Mouse (Mus musculus) cerebellum, adult 2 months (tissue): ENCODE measurements at regions not wholly inside any gene's neighbourhood (a gene's known extent, or its start where the extent isn't known, plus 50 kb on each side); places are given as distances from the start of the nearest gene placed in this dataset.

ENCODE experiments used
- DNase-seq, 2 experiments: peaks; one replicate each; pipeline ENCODE4 v3.0.0; 2021
- H3K27ac ChIP-seq: fragments of 200-500 bp; 2 replicates; pipeline ENCODE4 v1.5.1; 2012; ENCODE audit warnings: low read length, control low read depth, inconsistent platforms; ENCODE audit not compliant: insufficient read depth
- H3K27me3 ChIP-seq: fragments of 200-500 bp; 2 replicates; pipeline ENCODE4 v1.6.1; 2012; ENCODE audit warnings: inconsistent platforms, mild to moderate bottlenecking, low read length, moderate library complexity; ENCODE audit not compliant: control insufficient read depth, insufficient read depth
- H3K4me1 ChIP-seq: fragments of 200-500 bp; 2 replicates; pipeline ENCODE4 v1.6.1; 2011; ENCODE audit warnings: low read length; ENCODE audit not compliant: control insufficient read depth, insufficient read depth
- H3K4me3 ChIP-seq: fragments of 200-500 bp; replicated peaks from 2 replicates; pipeline ENCODE3; 2011; ENCODE audit warnings: mild to moderate bottlenecking, low read depth, low read length, control low read depth; ENCODE audit not compliant: insufficient read depth
- CTCF ChIP-seq: fragments of 200-500 bp; IDR thresholded peaks from 2 replicates; pipeline ENCODE4 v1.5.1; 2011; ENCODE audit warnings: low read depth, mild to moderate bottlenecking, control low read depth, low read length, moderate library complexity, borderline replicate concordance; ENCODE audit not compliant: insufficient read depth
- POLR2A ChIP-seq: fragments of 200-500 bp; IDR thresholded peaks from 2 replicates; pipeline ENCODE4 v1.6.1; 2011; ENCODE audit warnings: low read length, control low read depth, borderline replicate concordance; ENCODE audit not compliant: insufficient read depth
- WGBS: fragments of 180-500 bp; shearing (Covaris S2); methylation state at CpG from one replicate; pipeline ENCODE4 v1.1.7; 2018; 5-methylcytosine and 5-hydroxymethylcytosine counted together

GRCm38 (mm10) chr10:37236001-37236822, 97.5 kb upstream of the Marcks start:
- 84% methylated on average over 4 of the region's 4 CpGs for WGBS
- no peak for DNase-seq
- TF ChIP-seq POLR2A (no peak), CTCF (no peak)

GRCm38 (mm10) chr10:37231936-37232556, 93.3 kb upstream of the Marcks start:
- H3K4me1 ChIP-seq = no peaks in the 10 kb centered on the region
- H3K4me3 ChIP-seq = no peak overlapping the region
- 25% methylated on average over 11 of the region's 12 CpGs for WGBS
- no peak for DNase-seq
- TF ChIP-seq CTCF = no peak
- no peak for TF ChIP-seq POLR2A
- H3K27me3 ChIP-seq = no peaks in the 10 kb centered on the region
- no peak overlapping the region for H3K27ac ChIP-seq

More at GRCm38 (mm10) chr10:37236001-37236822, 97.5 kb upstream of the Marcks start:
- Histone ChIP-seq H3K27ac (no peak overlapping the region), H3K4me1 (no peaks in the 10 kb centered on the region), H3K4me3 (no peak overlapping the region), H3K27me3 (no peaks in the 10 kb centered on the region)

GRCm38 (mm10) chr10:37231159-37231558, 92.4 kb upstream of the Marcks start:
- H3K4me1 ChIP-seq = no peaks in the 10 kb centered on the region
- no peak for TF ChIP-seq POLR2A
- no peak for TF ChIP-seq CTCF
- WGBS = 91% methylated on average over 6 of the region's 6 CpGs
- no peaks in the 10 kb centered on the region for H3K27me3 ChIP-seq
- no peak overlapping the region for H3K27ac ChIP-seq
- H3K4me3 ChIP-seq = no peak overlapping the region
- DNase-seq = no peak

GRCm38 (mm10) chr10:37227889-37228288, 89.2 kb upstream of the Marcks start:
- Histone ChIP-seq H3K4me3 (no peak overlapping the region), H3K27ac (no peak overlapping the region), H3K4me1 (no peaks in the 10 kb centered on the region), H3K27me3 (no peaks in the 10 kb centered on the region)
- 95% methylated on average over 3 of the region's 3 CpGs for WGBS
- DNase-seq = no peak
- TF ChIP-seq CTCF (no peak), POLR2A (no peak)

GRCm38 (mm10) chr10:37221730-37222129, 83.0 kb upstream of the Marcks start:
- 89% methylated on average over 6 of the region's 6 CpGs for WGBS
- TF ChIP-seq POLR2A (no peak), CTCF (no peak)
- no peak overlapping the region for H3K4me3 ChIP-seq
- no peaks in the 10 kb centered on the region for H3K4me1 ChIP-seq
- H3K27me3 ChIP-seq = no peaks in the 10 kb centered on the region
- DNase-seq = no peak
- H3K27ac ChIP-seq = no peak overlapping the region

GRCm38 (mm10) chr10:37220434-37220833, 81.7 kb upstream of the Marcks start:
- no peak for DNase-seq
- 86% methylated on average over 3 of the region's 3 CpGs for whole genome bisulfite sequencing
- Histone ChIP-seq H3K27me3 (no peaks in the 10 kb centered on the region), H3K4me3 (no peak overlapping the region), H3K4me1 (no peaks in the 10 kb centered on the region), H3K27ac (no peak overlapping the region)
- no peak for TF ChIP-seq POLR2A
- no peak for TF ChIP-seq CTCF

GRCm38 (mm10) chr10:37219936-37220335, 81.2 kb upstream of the Marcks start:
- Histone ChIP-seq H3K27me3 (no peaks in the 10 kb centered on the region), H3K4me3 (no peak overlapping the region), H3K4me1 (no peaks in the 10 kb centered on the region), H3K27ac (no peak overlapping the region)
- 90% methylated on average over 4 of the region's 4 CpGs for WGBS
- no peak for TF ChIP-seq CTCF
- TF ChIP-seq POLR2A = no peak
- DNase-seq = no peak

GRCm38 (mm10) chr10:37219381-37219780, 80.7 kb upstream of the Marcks start:
- WGBS = 93% methylated on average over 1 of the region's 1 CpGs
- TF ChIP-seq POLR2A (no peak), CTCF (no peak)
- no peak overlapping the region for H3K4me3 ChIP-seq
- no peak for DNase-seq
- no peaks in the 10 kb centered on the region for H3K27me3 ChIP-seq
- H3K27ac ChIP-seq = no peak overlapping the region
- no peaks in the 10 kb centered on the region for H3K4me1 ChIP-seq

GRCm38 (mm10) chr10:37214656-37215055, 75.9 kb upstream of the Marcks start:
- DNase-seq = no peak
- WGBS = 84% methylated on average over 5 of the region's 5 CpGs
- no peak for TF ChIP-seq POLR2A
- TF ChIP-seq CTCF = no peak
- H3K27me3 ChIP-seq = no peaks in the 10 kb centered on the region
- no peak overlapping the region for H3K4me3 ChIP-seq
- H3K27ac ChIP-seq = no peak overlapping the region
- H3K4me1 ChIP-seq = no peaks in the 10 kb centered on the region
